Mouse (Mus musculus) cortical plate, adult 2 months (tissue): ENCODE results near the gene Gm14326. TPM values are rescaled to one million over a fixed set of nuclear protein-coding genes. Genes with fewer than 3 reads are reported as not detected.
"Not testable (repeated sequence)": the region's sequence is repeated elsewhere in the genome, so short reads cannot be mapped to it uniquely, and the experiment has no call there.

ENCODE experiments used
- H3K27ac ChIP-seq: fragments of 200-500 bp; 2 replicates; pipeline ENCODE4 v1.5.1; 2012; ENCODE audit warnings: low read length, control low read depth, inconsistent platforms; ENCODE audit not compliant: insufficient read depth
- H3K4me1 ChIP-seq: fragments of 200-500 bp; 2 replicates; pipeline ENCODE4 v1.6.1; 2011; ENCODE audit warnings: low read length; ENCODE audit not compliant: control insufficient read depth, insufficient read depth
- H3K4me3 ChIP-seq: fragments of 200-500 bp; 2 replicates; pipeline ENCODE4 v1.5.1; 2011; ENCODE audit warnings: mild to moderate bottlenecking, low read length, control low read depth; ENCODE audit not compliant: insufficient read depth
- polyA plus RNA-seq: library from polyadenylated mRNA; depleted of rRNA; stranded (reverse); fragments of >200 nt; gene quantifications from 2 replicates; pipeline ENCODE4 v1.2.3, GENCODE M21; 2012; rRNA removed

The Gm14326 gene
- 22.0 and 22.6 TPM in 2 replicates for polyA plus RNA-seq

DNA sequence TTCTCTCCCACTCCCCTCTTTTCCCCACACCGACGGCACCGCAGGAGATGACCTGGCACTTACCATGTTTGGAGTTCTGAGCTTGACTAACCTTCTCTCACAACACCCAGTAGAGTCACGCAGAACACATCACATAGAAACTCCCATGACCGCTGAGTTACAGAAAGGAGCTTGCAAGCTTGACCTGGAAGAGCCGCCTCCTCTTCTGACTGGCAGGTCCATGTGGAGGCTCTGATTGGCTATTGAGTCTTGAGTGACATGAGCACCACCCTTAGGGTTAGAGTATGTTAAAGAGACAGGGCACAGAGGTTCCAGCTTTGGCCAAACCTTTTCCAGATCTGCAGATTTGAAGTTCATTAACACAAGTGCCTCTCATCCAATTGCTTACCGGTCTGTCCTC is at the start of gene Gm14326:
TSS of gene Gm14326 (minus strand) at position 153 of the 400 bp plus-strand sequence.
- H3K4me3 ChIP-seq: peak within 1 kb of the TSS; percentile 67
- not testable (repeated sequence) for H3K4me1 ChIP-seq, H3K27ac ChIP-seq

DNA sequence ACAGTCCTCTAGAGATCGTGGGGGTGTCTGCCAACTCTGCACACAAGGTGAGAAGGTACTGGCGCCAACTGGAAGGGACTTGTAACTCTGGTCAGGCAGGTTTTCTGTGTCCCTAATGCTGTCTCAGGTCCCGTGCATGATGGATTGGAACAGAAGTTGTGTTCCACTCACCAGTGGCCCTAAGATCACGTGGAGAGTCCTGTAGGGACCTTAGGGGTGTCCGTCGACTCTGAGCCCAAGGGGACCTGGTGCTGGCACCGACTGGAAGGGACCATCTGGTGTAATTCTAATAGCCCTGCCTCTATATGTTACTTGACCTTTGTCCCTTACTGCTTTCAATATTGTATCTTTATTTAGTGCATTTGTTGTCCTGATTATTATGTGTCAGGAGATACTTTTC is 17.7 kb upstream of the Gm14326 start:
- not testable (repeated sequence) for H3K4me3 ChIP-seq, H3K4me1 ChIP-seq, H3K27ac ChIP-seq

DNA sequence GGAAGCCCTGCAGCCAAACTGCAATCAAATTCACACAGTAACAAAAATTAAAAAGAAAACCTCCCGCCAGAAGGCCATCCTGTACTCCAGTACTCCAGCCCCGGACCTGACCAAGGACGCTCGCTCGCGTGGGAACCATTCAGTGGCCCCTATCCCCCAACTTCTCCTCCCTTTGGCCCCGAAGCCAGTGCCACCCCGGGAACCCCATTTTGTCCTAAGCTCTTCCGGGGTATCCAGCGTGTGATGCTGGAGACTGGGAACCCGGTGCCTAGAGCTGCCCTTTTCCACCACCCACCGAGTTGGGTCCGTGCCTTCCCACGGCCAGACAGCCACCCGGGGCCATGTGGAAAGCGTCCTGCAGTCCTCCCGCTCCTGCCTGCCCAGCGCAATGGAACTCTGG is 363 bp downstream of the Gm14326 start:
- peak overlapping the region; percentile 67 for H3K4me3 ChIP-seq
- H3K27ac ChIP-seq, H3K4me1 ChIP-seq: not testable (repeated sequence)

DNA sequence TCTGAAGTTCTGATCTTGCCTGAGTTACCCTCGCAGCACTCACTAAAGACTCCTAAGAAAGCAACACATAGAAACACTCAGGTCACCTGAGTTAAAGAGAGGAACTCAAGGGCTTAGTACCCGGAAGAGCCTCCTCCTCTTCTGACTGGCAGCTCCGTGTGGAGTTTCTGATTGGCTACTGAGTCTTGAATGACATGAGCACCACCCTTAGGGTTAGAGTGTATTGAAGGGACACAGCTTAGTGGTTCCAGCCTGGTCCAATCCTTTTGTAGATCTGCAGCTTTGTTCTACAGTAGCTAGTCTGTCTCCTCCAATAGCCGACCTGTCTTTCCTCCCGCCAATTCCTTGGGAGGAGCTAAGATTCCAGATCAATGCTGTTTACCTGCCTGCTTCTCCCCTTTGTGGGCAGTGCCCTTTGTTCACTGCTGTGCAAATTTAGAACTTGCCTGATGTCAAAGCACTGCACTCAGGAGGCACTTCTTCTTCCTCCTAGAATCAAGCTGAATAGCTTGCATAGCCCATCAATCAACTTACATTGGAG is 31.5 kb downstream of the Gm14326 start, which contains the start of gene Zfp972:
TSS of gene Zfp972 (minus strand) at position 51 of the 541 bp plus-strand sequence.
- not testable (repeated sequence) for H3K4me3 ChIP-seq, H3K27ac ChIP-seq, H3K4me1 ChIP-seq

DNA sequence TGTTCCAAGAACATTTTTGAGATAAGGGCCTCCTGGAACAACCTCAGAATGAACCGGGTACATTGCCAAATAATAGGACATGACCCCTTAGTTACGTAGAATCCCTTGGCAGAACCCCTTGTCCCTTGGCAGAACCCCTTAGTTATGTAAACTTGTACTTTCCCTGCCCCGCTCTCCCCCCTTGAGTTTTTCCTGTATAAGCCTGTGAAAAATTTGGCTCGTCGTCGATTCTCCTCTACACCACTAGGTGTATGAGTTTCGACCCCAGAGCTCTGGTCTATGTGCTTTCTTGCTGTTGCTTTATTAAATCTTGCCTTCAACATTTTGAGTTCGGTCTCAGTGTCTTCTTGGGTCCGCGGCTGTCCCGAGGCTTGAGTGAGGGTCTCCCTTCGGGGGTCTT is 53.8 kb downstream of the Gm14326 start:
- H3K27ac ChIP-seq: not testable (repeated sequence)

DNA sequence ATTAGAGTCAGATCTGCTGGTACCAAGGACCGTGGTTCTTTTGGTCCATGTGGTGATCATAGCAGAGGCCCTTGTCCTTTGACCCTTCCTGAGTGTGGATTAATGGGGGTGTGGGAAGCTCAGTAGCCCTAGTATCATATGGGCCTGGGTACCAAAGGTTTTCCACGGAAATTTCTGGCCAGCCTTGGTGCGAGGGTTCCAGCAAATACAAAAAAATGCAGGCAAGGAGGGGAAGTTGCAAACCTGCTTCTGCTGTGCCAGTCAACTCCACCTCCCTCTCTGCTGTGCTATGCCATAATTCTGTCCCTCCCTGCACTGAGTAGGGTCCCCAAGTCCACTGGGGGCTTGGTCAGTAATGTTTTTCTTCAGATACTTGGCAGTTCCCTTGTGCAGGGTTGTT is 58.9 kb downstream of the Gm14326 start:
- H3K4me1 ChIP-seq, H3K27ac ChIP-seq, H3K4me3 ChIP-seq: not testable (repeated sequence)

More for the DNA sequence above, 53.8 kb downstream of the Gm14326 start:
- not testable (repeated sequence) for H3K4me3 ChIP-seq, H3K4me1 ChIP-seq

DNA sequence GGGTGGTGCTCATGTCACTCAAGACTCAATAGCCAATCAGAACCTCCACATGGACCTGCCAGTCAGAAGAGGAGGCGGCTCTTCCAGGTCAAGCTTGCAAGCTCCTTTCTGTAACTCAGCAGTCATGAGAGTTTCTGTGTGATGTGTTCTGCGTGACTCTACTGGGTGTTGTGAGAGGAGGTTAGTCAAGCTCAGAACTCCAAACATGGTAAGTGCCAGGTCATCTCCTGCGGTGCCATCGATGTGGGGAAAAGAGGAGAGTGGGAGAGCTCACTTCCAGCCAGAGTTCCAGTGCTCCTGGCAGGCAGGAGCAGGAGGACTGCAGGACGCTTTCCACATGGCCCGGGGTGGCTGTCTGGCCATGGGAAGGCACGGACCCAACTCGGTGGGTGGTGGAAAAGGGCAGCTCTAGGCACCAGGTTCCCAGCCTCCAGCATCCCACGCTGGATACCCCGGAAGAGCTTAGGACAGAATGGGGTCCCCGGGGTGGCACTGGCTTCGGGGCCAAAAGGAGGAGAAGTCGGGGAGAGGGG is 60.0 kb downstream of the Gm14326 start, which contains the start of gene Gm14327:
TSS of gene Gm14327 (plus strand) at position 51 of the 533 bp plus-strand sequence.
- not testable (repeated sequence) for H3K27ac ChIP-seq, H3K4me1 ChIP-seq
- H3K4me3 ChIP-seq: peak within 1 kb of the TSS; percentile 34; the same call in 1 of the 2 replicates

DNA sequence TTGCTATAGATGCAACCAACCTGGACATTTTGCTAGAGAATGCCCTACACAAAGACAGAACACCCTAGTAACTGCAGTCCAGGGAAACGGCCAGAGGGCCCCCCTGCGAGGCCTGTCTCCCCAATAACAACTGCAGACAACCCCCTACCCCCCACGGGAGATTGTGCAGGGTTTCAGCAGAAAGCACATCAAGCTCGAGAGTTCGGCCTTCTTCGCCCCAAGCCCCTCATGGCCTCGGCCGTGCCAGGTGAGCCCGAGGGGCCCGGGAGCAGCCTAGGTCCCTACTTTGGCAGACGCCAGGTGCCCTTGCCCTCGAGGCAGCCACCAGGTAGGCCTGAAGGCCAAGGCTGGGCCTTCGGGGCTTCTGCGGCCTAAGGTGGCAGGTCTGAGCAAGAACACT is 69.4 kb downstream of the Gm14326 start:
- not testable (repeated sequence) for H3K4me1 ChIP-seq, H3K27ac ChIP-seq, H3K4me3 ChIP-seq

Other genes starting within 250 kb of the Gm14326 start
- gene Gm14322, start 198.0 kb downstream of the Gm14326 start, polyA plus RNA-seq: 13.3 and 17.3 TPM in 2 replicates
- 48.2 and 51.0 TPM in 2 replicates for gene Gm14325, start 117.0 kb downstream of the Gm14326 start, polyA plus RNA-seq
- 3.1 and 3.2 TPM in 2 replicates for gene Gm14327, start 60.2 kb downstream of the Gm14326 start, polyA plus RNA-seq
- 1.3 and 1.5 TPM in 2 replicates for gene Zfp972, start 31.7 kb downstream of the Gm14326 start, polyA plus RNA-seq
- gene Zfp971, start 66.0 kb upstream of the Gm14326 start, polyA plus RNA-seq: 10.4 and 11.6 TPM in 2 replicates
- gene Zfp931, start 121.2 kb upstream of the Gm14326 start, polyA plus RNA-seq: 15.7 and 15.9 TPM in 2 replicates
- 135 and 136 TPM in 2 replicates for gene Phactr3, start 161.7 kb upstream of the Gm14326 start, polyA plus RNA-seq